Mouse (Mus musculus): ENCODE data around the gene Wbp1.

Gene Wbp1

GRCm38 (mm10) chr6:83116373-83117164 is 4.8 kb downstream of the Wbp1 start:
- DNase-seq (ENCODE audit: low spot score in 2 of 2) = no peak

DNA sequence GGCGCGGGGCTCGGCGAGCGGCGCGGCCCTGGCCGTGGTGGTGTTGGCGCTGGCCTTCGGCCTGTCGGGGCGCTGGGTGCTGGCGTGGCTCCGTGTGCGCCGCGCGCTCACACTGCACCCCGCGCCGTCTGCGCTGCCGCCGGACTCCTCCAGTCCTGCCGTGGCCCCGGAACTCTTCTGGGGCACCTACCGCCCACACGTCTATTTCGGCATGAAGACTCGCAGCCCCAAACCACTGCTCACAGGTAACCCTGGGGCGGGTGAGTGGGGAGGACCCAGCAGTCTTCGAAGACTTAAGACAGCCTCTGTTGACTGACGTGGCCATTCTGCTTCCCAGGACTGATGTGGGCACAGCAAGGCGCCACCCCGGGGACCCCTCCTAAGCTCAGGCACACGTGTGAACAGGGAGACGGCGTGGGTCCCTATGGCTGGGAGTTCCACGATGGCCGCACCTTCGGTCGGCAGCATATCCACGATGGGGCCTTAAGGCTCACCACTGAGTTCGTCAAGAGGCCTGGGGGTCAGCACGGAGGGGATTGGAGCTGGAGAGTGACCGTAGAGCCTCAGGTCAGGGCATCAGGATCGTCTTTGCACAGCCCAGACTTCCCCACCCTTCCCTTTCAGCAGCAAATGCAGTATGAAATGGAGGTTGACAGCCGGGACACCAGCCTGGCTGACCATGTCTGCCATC is 5.5 kb downstream of the Wbp1 start:
- DNase-seq (ENCODE audit: low spot score in 2 of 2) = no peak

GRCm38 (mm10) chr6:83115011-83115671 is 6.2 kb downstream of the Wbp1 start, which contains the start of gene Mogs:
Mogs (plus strand) TSS chr6:83115496.
- DNase-seq (ENCODE audit: low spot score in 2 of 2) = peak; percentile 89 to 91

- DNase-seq (ENCODE audit: low spot score in 2 of 2) = no peak
These were observed 9.7 kb downstream of the Wbp1 start for GRCm38 (mm10) chr6:83111510-83112136.

DNA sequence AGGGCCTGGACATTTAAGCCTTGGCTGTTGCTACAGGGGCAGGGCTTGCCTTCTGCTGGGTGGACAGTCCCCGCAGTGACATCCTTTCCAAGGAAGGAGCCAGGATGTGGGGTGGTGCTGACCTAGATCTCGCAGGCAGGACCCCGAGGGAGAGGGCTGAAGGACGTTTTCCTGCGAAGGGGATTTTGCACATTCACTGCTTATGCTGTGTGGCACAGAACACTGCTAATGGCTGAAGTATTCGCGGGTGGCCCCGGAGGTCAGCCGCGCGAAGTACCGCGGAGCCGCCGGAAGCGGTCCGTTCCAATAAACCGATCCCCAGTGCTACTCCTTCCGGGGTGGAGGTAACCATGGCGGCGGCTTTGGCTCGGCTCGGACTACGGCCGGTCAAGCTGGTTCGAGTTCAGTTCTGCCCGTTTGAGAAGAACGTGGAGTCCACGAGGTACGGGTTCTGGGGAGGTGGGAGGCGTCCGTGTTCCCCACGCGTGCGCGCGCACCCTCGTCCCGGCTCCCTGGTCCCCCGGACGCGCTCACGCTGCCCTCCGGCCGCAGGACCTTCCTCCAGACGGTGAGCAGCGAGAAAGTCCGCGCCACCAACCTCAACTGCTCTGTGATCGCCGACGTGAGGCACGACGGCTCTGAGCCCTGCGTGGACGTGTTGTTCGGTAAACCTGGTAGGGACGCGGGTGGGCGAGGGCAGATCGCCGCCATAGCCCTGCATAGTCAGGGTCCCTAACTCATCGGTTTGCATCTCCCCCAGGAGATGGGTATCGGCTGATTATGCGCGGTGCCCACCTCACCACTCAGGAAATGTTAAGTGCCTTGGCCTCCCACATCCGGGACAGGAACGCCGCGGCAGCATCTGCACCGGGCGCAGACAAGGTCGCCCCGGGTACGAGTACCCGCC is 12.3 kb downstream of the Wbp1 start, which contains the start of gene Mrpl53:
Gene Mrpl53 (plus strand): TSS at position 279 of the 907 bp plus-strand sequence.
- peak; percentile 75 to 84 for DNase-seq (ENCODE audit: low spot score in 2 of 2)

DNA sequence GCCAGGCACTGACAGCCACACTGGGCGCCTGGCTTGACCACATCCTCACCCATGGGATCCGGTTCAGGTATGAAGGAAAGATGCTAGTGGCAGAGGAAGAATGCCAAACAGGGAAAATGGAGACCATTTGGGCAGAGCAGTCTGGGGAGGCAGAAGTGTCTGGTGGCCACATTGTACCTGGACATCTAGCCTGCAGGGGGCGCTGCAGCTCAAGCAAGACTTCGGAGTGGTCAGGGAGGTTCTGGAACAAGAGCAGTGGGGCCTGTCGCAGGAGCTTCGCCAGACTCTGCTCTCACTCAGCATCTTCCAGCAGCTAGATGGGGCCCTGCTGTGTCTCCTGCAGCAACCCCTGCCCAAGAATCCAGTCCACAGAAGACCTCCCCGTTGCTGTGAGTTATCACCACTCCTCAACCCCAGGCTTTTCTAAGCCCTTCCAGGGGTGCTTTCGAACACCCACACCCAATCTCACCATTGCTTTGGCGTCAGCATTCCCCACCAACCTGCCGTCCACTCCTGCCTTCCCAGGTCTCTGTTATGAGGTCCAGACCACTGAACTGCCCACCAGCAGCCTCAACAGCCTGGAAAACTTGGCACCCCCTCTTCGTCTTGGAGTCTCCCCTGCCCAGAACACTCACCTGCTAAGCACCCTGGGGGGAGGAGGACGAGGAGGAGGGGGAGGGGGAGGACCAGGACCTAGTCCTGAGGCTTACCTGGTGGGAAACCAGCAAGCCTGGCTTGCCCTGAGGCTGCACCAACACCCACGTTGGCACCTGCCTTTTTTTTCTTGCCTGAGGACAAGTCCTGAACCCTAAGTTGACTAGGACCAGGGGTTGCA is 13.6 kb downstream of the Wbp1 start:
- DNase-seq (ENCODE audit: low spot score in 2 of 2) = peak; percentile 73 to 83

DNA sequence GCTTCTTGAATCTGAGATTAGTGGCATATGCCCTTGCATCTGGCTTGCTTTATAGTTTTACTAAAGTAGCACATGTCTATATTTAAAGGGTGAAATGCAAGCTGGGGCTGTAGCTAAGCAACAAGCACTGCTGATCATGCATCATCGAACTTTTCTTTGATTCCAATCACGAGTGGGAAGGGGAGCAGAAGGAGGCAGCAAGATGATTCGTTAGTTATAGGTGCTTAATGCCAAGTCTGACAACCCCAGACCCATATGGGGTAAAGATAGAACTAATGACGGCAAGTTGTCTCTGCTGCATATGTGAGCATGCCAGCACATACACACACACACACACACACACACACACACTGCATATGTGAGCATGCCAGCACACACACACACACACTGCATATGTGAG is 17.2 kb downstream of the Wbp1 start:
- no peak for DNase-seq (ENCODE audit: low spot score in 2 of 2)

- DNase-seq (ENCODE audit: low spot score in 2 of 2) = no peak
These were observed 18.2 kb downstream of the Wbp1 start for GRCm38 (mm10) chr6:83103130-83103650.

GRCm38 (mm10) chr6:83101688-83102556 is 19.4 kb downstream of the Wbp1 start:
- DNase-seq (ENCODE audit: low spot score in 2 of 2) = peak; percentile 27 to 63

- DNase-seq (ENCODE audit: low spot score in 2 of 2) = peak; percentile 70 to 84
These were observed 20.1 kb downstream of the Wbp1 start, which contains the start of the genes Ccdc142 and Gm42688 for GRCm38 (mm10) chr6:83101316-83101687. Ccdc142 (plus strand) TSS chr6:83101601. Gm42688 (plus strand) TSS chr6:83101617.

GRCm38 (mm10) chr6:83098411-83098810 is 22.9 kb downstream of the Wbp1 start:
- no peak for DNase-seq (ENCODE audit: low spot score in 2 of 2)

GRCm38 (mm10) chr6:83095968-83096367 is 25.4 kb downstream of the Wbp1 start:
- DNase-seq (ENCODE audit: low spot score in 2 of 2) = no peak

DNA sequence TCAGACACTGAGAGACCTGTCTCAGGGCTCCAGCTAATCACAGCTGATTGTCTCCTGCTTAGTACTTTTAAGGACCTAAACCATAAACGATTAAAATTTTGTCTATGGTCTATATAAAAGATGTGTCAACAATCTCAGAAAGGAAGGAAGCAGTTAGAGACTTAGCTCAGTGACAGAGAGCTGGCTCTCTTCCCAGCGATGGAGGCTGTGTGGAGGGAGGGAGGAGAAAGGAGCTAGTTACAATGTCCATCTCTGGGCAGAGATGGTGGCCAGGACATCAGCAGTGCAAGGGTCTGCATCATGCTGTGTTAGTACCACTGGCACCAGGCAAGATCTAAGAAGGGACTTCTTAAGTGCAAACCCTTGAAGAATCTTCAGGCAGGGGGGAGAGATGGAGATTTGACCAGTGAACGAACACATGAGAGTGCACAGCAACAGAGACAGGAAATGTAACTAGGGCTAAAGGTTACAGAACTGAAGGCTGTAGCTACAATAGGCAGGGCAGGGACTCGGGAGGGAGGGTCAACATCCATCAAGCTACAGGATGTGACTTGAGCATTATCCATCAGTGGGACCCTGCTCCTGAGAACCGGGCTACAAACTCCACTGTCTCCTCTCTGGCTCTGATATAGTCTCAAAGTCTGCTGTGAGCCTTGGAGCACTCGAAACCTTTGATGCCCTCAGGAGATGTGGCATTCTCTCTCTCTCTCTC is 28.8 kb downstream of the Wbp1 start:
- no peak for DNase-seq (ENCODE audit: low spot score in 2 of 2)

- DNase-seq (ENCODE audit: low spot score in 2 of 2) = no peak
These were observed 33.5 kb downstream of the Wbp1 start for GRCm38 (mm10) chr6:83087926-83088260.

GRCm38 (mm10) chr6:83087205-83087925 is 34.0 kb downstream of the Wbp1 start:
- DNase-seq (ENCODE audit: low spot score in 2 of 2) = peak in 1 of 2 experiments; percentile 14

DNA sequence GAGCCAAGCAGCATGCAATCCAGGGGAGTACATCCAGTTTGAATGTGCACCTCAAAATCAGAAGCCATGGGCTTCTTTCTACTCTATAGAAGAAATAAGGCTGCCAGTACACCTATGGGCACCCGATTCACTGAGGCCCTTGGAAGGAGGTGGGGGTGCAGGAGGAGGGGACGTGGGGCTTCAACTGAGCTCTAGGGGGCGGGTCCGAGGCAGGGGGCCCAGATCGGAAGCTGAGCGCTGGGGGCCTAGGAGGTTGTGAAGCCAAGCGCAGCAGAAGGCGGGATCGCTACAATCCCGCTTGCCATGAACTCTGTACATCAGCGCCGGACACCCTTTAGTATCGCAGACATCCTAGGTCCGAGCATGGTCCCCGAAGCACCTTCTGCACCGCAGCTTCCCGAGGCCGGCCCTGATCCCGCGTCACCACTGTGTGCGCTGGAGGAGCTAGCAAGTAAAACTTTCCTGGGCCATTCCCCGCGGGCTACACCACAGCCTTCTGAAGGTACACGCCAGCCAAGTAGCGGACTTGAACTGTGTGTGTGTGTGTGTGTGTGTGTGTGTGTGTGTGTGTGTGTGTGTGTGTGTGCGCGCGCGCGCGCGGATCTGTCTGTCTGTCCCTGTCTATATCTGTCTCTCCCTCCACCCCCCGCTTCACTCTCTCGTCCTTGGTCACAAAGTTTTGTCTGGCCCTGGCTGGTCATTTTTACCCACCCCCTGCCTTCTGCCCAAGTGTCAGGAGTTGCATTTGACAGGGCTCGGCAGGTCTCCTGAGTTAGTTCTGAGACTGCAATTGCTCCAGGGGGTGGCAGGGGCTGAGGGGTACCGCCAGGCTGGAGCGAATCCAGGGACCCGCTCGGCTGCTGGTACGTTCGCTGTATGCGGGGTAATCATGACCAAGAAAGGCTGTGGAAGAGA is 35.0 kb downstream of the Wbp1 start, which contains the start of gene Lbx2:
Gene Lbx2 (plus strand): TSS at position 247 of the 915 bp plus-strand sequence.
- no peak for DNase-seq (ENCODE audit: low spot score in 2 of 2)

Data from cerebellum, postnatal 4 days (tissue).